Mouse (Mus musculus) stomach, postnatal 0 days (tissue): ENCODE data around the gene Gm10198.

Experiments used
- CTCF ChIP-seq: IDR thresholded peaks from 2 replicates; pipeline ENCODE4 v1.5.1; 2016; ENCODE audit warnings: antibody characterized with exemption, low read depth, mild to moderate bottlenecking, moderate library complexity
- EP300 ChIP-seq: optimal IDR thresholded peaks from 2 replicates; pipeline ENCODE3; 2016; ENCODE audit warnings: antibody characterized with exemption

GRCm38 (mm10) chr13:111604826-111605225 is 12.2 kb downstream of the Gm10198 start:
- TF ChIP-seq CTCF: no peak
- no peak for TF ChIP-seq EP300
